Comparison of ENCODE assay signal across 9 mouse cellular contexts in the genomic region with DNA sequence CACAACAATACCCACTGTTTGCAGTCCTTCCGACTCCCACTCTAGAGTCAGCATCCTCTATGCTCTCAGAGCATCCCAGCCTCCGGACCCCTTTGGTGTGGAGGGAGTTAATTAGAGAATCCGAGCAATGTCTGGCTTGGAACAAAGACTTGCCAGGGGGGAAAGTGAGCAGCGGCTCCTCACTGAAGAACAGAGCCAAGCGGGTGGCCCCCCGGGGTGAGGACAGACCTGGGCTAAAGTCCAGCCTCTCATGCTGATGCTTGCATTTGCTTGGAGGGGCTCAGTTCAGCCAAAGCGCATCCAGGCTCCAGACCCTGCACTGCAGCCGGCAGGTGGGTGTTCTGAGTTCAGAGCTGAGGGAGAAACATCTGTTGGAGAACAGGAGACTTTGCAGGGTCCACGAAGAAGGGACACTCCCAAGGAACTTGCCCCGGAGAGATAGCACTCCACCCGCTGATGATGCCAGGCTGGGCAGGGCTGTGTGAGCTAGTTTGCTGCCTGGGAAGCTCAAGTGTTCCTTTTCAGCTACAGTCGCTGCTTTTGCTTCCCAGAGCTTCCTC.
DNase-seq lines count a peak whose midpoint lies in the region; ATAC-seq and TF ChIP-seq lines count a peak whose summit lies in the region.
"Had no signal": no experiment of that assay in that cellular context is flagged by ENCODE, and none has a peak within 500 bp of the region (broad histone marks: within the 10 kb centered on the region; RNA-seq: fewer than 3 reads in every experiment).

No protein-coding gene starts in this region.

- WGBS in kidney, postnatal 0 days: 1% methylated on average over 12 of the region's 12 CpGs
- WGBS in hindbrain, embryonic 12.5 days: 1% methylated on average over 12 of the region's 12 CpGs
- WGBS in neural tube, embryonic 12.5 days: 2% methylated on average over 12 of the region's 12 CpGs

- DNase-seq in kidney, postnatal 0 days (ENCODE audit: low spot score): no peak
- DNase-seq in kidney, adult 11 months: no peak
- peak; percentile 49 for DNase-seq in cerebellum, adult 9-11 months
- no peak for DNase-seq in adrenal gland, adult 8-10 months
- DNase-seq in frontal cortex, postnatal 10 days (ENCODE audit: low spot score in 2 of 2): no peak
- no peak for DNase-seq in urinary bladder, postnatal 10 days (ENCODE audit: low spot score)

- no peaks in the 10 kb centered on the region for H3K27me3 ChIP-seq in kidney, postnatal 0 days (ENCODE audit: insufficient read depth, low read length)
- no peaks in the 10 kb centered on the region for H3K27me3 ChIP-seq in hindbrain, embryonic 12.5 days
- no peaks in the 10 kb centered on the region for H3K27me3 ChIP-seq in neural tube, embryonic 12.5 days (replicated peaks)
- H3K27me3 ChIP-seq: Patski had no signal

- no peak overlapping the region for H3K9ac ChIP-seq in kidney, postnatal 0 days (ENCODE audit: low read depth, low read length)
- peak overlapping the region; percentile 39 for H3K9ac ChIP-seq in hindbrain, embryonic 12.5 days
- H3K9ac ChIP-seq in neural tube, embryonic 12.5 days: peak overlapping the region; percentile 9; the same call in 1 of the 2 replicates

- no peaks in the 10 kb centered on the region for H3K36me3 ChIP-seq in kidney, postnatal 0 days (ENCODE audit: insufficient read depth, low read length)
- H3K36me3 ChIP-seq in hindbrain, embryonic 12.5 days: no peaks in the 10 kb centered on the region
- no peaks in the 10 kb centered on the region for H3K36me3 ChIP-seq in neural tube, embryonic 12.5 days

- H3K4me2 ChIP-seq in kidney, postnatal 0 days (ENCODE audit: low read length): peak overlapping the region; percentile 11
- peak overlapping the region; percentile 54 for H3K4me2 ChIP-seq in hindbrain, embryonic 12.5 days (replicated peaks)
- peak overlapping the region; percentile 59 for H3K4me2 ChIP-seq in neural tube, embryonic 12.5 days (replicated peaks)

- H3K9me3 ChIP-seq in kidney, postnatal 0 days (replicated peaks; ENCODE audit: low read length): no peaks in the 10 kb centered on the region
- no peaks in the 10 kb centered on the region for H3K9me3 ChIP-seq in hindbrain, embryonic 12.5 days (replicated peaks)
- H3K9me3 ChIP-seq in neural tube, embryonic 12.5 days: no peaks in the 10 kb centered on the region

- H3K4me3 ChIP-seq in kidney, postnatal 0 days (replicated peaks; ENCODE audit: low read depth, low read length): no peak overlapping the region; the same call in 1 of the 2 replicates
- peak overlapping the region; percentile 28 for H3K4me3 ChIP-seq in hindbrain, embryonic 12.5 days
- peak overlapping the region; percentile 19 for H3K4me3 ChIP-seq in neural tube, embryonic 12.5 days

- H3K4me1 ChIP-seq in kidney, postnatal 0 days (replicated peaks; ENCODE audit: insufficient read depth, low read length): no peaks in the 10 kb centered on the region
- peaks cover 9% of the 10 kb centered on the region for H3K4me1 ChIP-seq in hindbrain, embryonic 12.5 days
- H3K4me1 ChIP-seq in neural tube, embryonic 12.5 days: 0 out of 2 replicates have a peak, but pooled peaks cover 5% of the 10 kb centered on the region

- no peak overlapping the region for H3K27ac ChIP-seq in kidney, postnatal 0 days
- H3K27ac ChIP-seq in hindbrain, embryonic 12.5 days: no peak overlapping the region
- H3K27ac ChIP-seq in neural tube, embryonic 12.5 days: no peak overlapping the region

- no peak for TF ChIP-seq CTCF in kidney, postnatal 0 days (IDR thresholded peaks at IDR 0.05; ENCODE audit: low read depth)

- ATAC-seq in kidney, postnatal 0 days (replicated peaks; ENCODE audit: low FRiP score, low read depth): no peak
- peak; percentile 73 for ATAC-seq in hindbrain, embryonic 12.5 days (ENCODE audit: low FRiP score)
- ATAC-seq in neural tube, embryonic 12.5 days (ENCODE audit: low FRiP score, low read depth): peak; percentile 67
- ATAC-seq: Patski had no signal
